Mouse (Mus musculus): Measurements from ENCODE around the gene Unc13c.

DNA sequence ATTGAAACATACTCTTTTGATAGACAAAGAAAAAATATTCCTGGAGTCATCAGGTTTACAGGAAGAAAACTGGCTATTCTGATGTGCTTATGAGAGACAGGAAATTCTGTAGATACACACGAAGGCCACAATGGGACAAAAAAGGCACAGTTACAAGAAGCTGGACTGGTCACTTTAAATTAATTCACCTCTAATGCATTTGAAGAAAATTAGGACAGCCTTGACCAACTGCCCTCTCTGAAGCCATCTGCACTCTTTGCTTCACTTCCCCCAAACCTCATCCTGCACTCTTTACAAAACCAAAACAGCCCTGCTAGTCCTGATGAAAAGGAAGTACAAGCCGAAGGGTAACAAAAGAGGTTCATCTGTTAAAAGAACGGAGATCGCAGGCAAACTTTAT is 194.2 kb downstream of the Unc13c start:
- TF ChIP-seq TAL1 (IDR thresholded peaks at IDR 0.05; ENCODE audit: low read length) (no peak), GATA1 (IDR thresholded peaks at IDR 0.05; ENCODE audit: low read length) (no peak)

Data from erythroblast, embryonic 14.5 days (primary cell).